10 mouse cellular contexts compared by ENCODE assay signal in the genomic region with DNA sequence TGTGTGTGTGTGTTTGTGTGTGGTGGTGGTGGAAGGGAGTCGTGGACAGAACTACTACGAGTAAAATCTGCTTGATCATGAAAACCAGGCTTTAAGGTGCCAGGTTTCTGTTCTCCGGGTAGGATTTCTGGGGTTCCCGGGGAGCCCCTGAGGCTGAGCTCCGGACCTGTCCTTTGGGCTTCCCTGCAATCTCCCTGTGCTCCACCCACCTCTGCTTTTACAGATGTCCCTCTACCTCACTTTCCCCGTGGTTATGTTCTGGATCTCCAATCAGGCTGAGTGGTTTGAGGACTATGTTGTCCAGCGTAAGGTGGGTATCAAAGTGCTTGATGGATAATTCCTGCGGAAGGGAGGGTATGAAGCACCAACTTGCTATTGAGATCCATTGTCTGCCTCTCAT. TPM values are rescaled to one million over a fixed set of nuclear protein-coding genes. Genes with fewer than 3 reads are reported as not detected.
A peak's percentile ranks its signal among the peaks of the same experiment; 100 is the strongest.
DNase-seq lines count a peak whose midpoint lies in the region; ATAC-seq and TF ChIP-seq lines count a peak whose summit lies in the region.
"Had no signal": no experiment of that assay in that cellular context is flagged by ENCODE, and none has a peak within 500 bp of the region (broad histone marks: within the 10 kb centered on the region; RNA-seq: fewer than 3 reads in every experiment).

No protein-coding gene starts in this region.

- H3K9ac ChIP-seq in heart, embryonic 12.5 days = peak overlapping the region; percentile 79; the same call in 1 of the 2 replicates

- intact Hi-C loops in heart, postnatal 10 days (cut with DNase I) = loop anchor here (10.0 kb wide), 1 partner anchor 633 kb away; a partner anchor contains a TSS

- peak overlapping the region; percentile 79 for H3K4me2 ChIP-seq in heart, embryonic 12.5 days

- H3K36me3 ChIP-seq in heart, embryonic 12.5 days = peaks cover 17% of the 10 kb centered on the region
- H3K36me3 ChIP-seq in G1E (replicated peaks) = peaks cover 64% of the 10 kb centered on the region
- H3K36me3 ChIP-seq in hindbrain, embryonic 10.5 days = peaks cover 18% of the 10 kb centered on the region
- peaks cover 18% of the 10 kb centered on the region for H3K36me3 ChIP-seq in midbrain, embryonic 10.5 days

- H3K4me1 ChIP-seq in heart, embryonic 12.5 days (replicated peaks) = peaks cover 17% of the 10 kb centered on the region
- peaks cover 39% of the 10 kb centered on the region for H3K4me1 ChIP-seq in G1E (ENCODE audit: insufficient read depth, low read depth, low read length)
- H3K4me1 ChIP-seq in hindbrain, embryonic 10.5 days (replicated peaks) = peaks cover 23% of the 10 kb centered on the region
- peaks cover 20% of the 10 kb centered on the region for H3K4me1 ChIP-seq in midbrain, embryonic 10.5 days

- no peaks in the 10 kb centered on the region for H3K27me3 ChIP-seq in heart, embryonic 12.5 days (replicated peaks)
- H3K27me3 ChIP-seq in G1E (ENCODE audit: insufficient read depth, low read length) = no peaks in the 10 kb centered on the region
- H3K27me3 ChIP-seq in hindbrain, embryonic 10.5 days (ENCODE audit: insufficient read depth, poor library complexity, severe bottlenecking) = no peaks in the 10 kb centered on the region
- no peaks in the 10 kb centered on the region for H3K27me3 ChIP-seq in midbrain, embryonic 10.5 days (ENCODE audit: low read depth, poor library complexity, severe bottlenecking)

- TF ChIP-seq CTCF in G1E (IDR thresholded peaks at IDR 0.05; ENCODE audit: low read depth, low read length) = no peak

- no peak overlapping the region for H3K27ac ChIP-seq in heart, embryonic 12.5 days (ENCODE audit: poor library complexity, severe bottlenecking)
- H3K27ac ChIP-seq in hindbrain, embryonic 10.5 days = no peak overlapping the region
- H3K27ac ChIP-seq in midbrain, embryonic 10.5 days (replicated peaks) = 0 out of 2 replicates have a peak overlapping the region, but pooled peaks have one; percentile 82

- no peak for DNase-seq in heart, postnatal 10 days
- no peak for DNase-seq in G1E (ENCODE audit: low spot score)
- no peak for DNase-seq in hindbrain, embryonic 10.5 days (ENCODE audit: low spot score)
- no peak for DNase-seq in midbrain, embryonic 10.5 days (ENCODE audit: low spot score)
- DNase-seq in layer of hippocampus, postnatal 10 days (ENCODE audit: low spot score in 2 of 2) = no peak
- no peak for DNase-seq in adrenal gland, adult (ENCODE audit: inconsistent age in 2 of 2, low spot score in 1 of 2)
- DNase-seq in layer of hippocampus, postnatal 36 days = no peak
- DNase-seq: thymus, postnatal 4 days had no signal

- no peak for ATAC-seq in heart, embryonic 12.5 days (ENCODE audit: insufficient number of reproducible peaks, low FRiP score)
- ATAC-seq in G1E (ENCODE audit: extremely low read depth, insufficient number of reproducible peaks, low FRiP score, poor library complexity, severe bottlenecking) = no peak

- no peaks in the 10 kb centered on the region for H3K9me3 ChIP-seq in heart, embryonic 12.5 days (replicated peaks)
- H3K9me3 ChIP-seq in G1E (replicated peaks) = no peaks in the 10 kb centered on the region
- H3K9me3 ChIP-seq in hindbrain, embryonic 10.5 days = no peaks in the 10 kb centered on the region
- no peaks in the 10 kb centered on the region for H3K9me3 ChIP-seq in midbrain, embryonic 10.5 days (replicated peaks)

- H3K4me3 ChIP-seq in heart, embryonic 12.5 days = peak overlapping the region; percentile 94
- H3K4me3 ChIP-seq in G1E (ENCODE audit: low read depth, low read length) = peak overlapping the region; percentile 80
- peak overlapping the region; percentile 93 for H3K4me3 ChIP-seq in hindbrain, embryonic 10.5 days
- peak overlapping the region; percentile 75 for H3K4me3 ChIP-seq in midbrain, embryonic 10.5 days

- WGBS in heart, embryonic 12.5 days = 64% methylated on average over 8 of the region's 8 CpGs
- WGBS in hindbrain, embryonic 10.5 days = 68% methylated on average over 8 of the region's 8 CpGs
- WGBS in midbrain, embryonic 10.5 days = 77% methylated on average over 8 of the region's 8 CpGs

RNA-seq across cellular contexts. Expression of a gene that starts 0.8 kb away (rescaled TPM):
- polyA plus RNA-seq in heart, embryonic 12.5 days (2016; fragmentation: Nextera tagmentation; extraction: Ambion mirVana) = 110 and 115 TPM in 2 replicates
- total RNA-seq in heart, postnatal 10 days (2021) = 10 to 100 TPM; 69.8 to 76.2 TPM
- total RNA-seq in G1E (2014; fragmentation: Nextera tagmentation) = 25.8 and 52.9 TPM in 2 replicates
- 116 and 136 TPM in 2 replicates for total RNA-seq in G1E (2017)
- polyA plus RNA-seq in G1E (2012) = 17.7 and 22.2 TPM in 2 replicates
- polyA plus RNA-seq in hindbrain, embryonic 10.5 days (2016; fragmentation: Nextera tagmentation; extraction: Ambion mirVana) = 97.8 and 115 TPM in 2 replicates
- 94.0 and 97.3 TPM in 2 replicates for polyA plus RNA-seq in midbrain, embryonic 10.5 days (2016; fragmentation: Nextera tagmentation; extraction: Ambion mirVana)
- 100 to 1,000 TPM in 1 of 2 experiments, 10 to 100 TPM in 1; 83.3 to 101 TPM for total RNA-seq in layer of hippocampus, postnatal 10 days (2021)
- total RNA-seq in layer of hippocampus, postnatal 36 days (2021) = 10 to 100 TPM; 84.7 to 95.6 TPM

RNA-seq across cellular contexts. Expression of a gene that starts 1.0 kb away (rescaled TPM):
- polyA plus RNA-seq in heart, embryonic 12.5 days (2016; fragmentation: Nextera tagmentation; extraction: Ambion mirVana) = 33.8 and 34.9 TPM in 2 replicates
- 10 to 100 TPM; 18.8 to 21.5 TPM for total RNA-seq in heart, postnatal 10 days (2021)
- total RNA-seq in G1E (2014; fragmentation: Nextera tagmentation) = 35.4 and 38.8 TPM in 2 replicates
- 47.1 and 48.4 TPM in 2 replicates for total RNA-seq in G1E (2017)
- 47.9 and 48.9 TPM in 2 replicates for polyA plus RNA-seq in G1E (2012)
- polyA plus RNA-seq in hindbrain, embryonic 10.5 days (2016; fragmentation: Nextera tagmentation; extraction: Ambion mirVana) = 71.6 and 74.6 TPM in 2 replicates
- 76.5 and 77.0 TPM in 2 replicates for polyA plus RNA-seq in midbrain, embryonic 10.5 days (2016; fragmentation: Nextera tagmentation; extraction: Ambion mirVana)
- total RNA-seq in layer of hippocampus, postnatal 10 days (2021) = 10 to 100 TPM; 33.9 to 34.1 TPM
- total RNA-seq in layer of hippocampus, postnatal 36 days (2021) = 10 to 100 TPM; 35.6 to 37.6 TPM

RNA-seq across cellular contexts. Expression of a gene that starts 3.2 kb away (rescaled TPM):
- polyA plus RNA-seq in heart, embryonic 12.5 days (2016; fragmentation: Nextera tagmentation; extraction: Ambion mirVana) = 0.33 TPM in 1 of 2 replicates, not detected in the other
- not detected for total RNA-seq in heart, postnatal 10 days (2021)
- total RNA-seq in G1E (2014; fragmentation: Nextera tagmentation) (not detected in 2 replicates), G1E (2017) (0.38 TPM in 1 of 2 replicates, not detected in the other)
- not detected in 2 replicates for polyA plus RNA-seq in G1E (2012)
- 0.22 TPM in 1 of 2 replicates, not detected in the other for polyA plus RNA-seq in hindbrain, embryonic 10.5 days (2016; fragmentation: Nextera tagmentation; extraction: Ambion mirVana)
- 0.22 and 0.27 TPM in 2 replicates for polyA plus RNA-seq in midbrain, embryonic 10.5 days (2016; fragmentation: Nextera tagmentation; extraction: Ambion mirVana)
- not detected for total RNA-seq in layer of hippocampus, postnatal 10 days (2021)
- 1 to 10 TPM; 1.1 to 1.9 TPM for total RNA-seq in layer of hippocampus, postnatal 36 days (2021)
- total RNA-seq: liver, adult 2 months had no signal
- polyA plus RNA-seq: liver, adult 2 months had no signal

RNA-seq across cellular contexts. Expression of a gene that starts 8.6 kb away (rescaled TPM):
- 48.2 and 60.0 TPM in 2 replicates for polyA plus RNA-seq in heart, embryonic 12.5 days (2016; fragmentation: Nextera tagmentation; extraction: Ambion mirVana)
- total RNA-seq in heart, postnatal 10 days (2021) = 10 to 100 TPM; 13.9 to 14.0 TPM
- total RNA-seq in G1E (2014; fragmentation: Nextera tagmentation) (224 and 287 TPM in 2 replicates), G1E (2017) (181 and 203 TPM in 2 replicates)
- 399 and 514 TPM in 2 replicates for polyA plus RNA-seq in G1E (2012)
- 38.7 and 44.1 TPM in 2 replicates for polyA plus RNA-seq in hindbrain, embryonic 10.5 days (2016; fragmentation: Nextera tagmentation; extraction: Ambion mirVana)
- polyA plus RNA-seq in midbrain, embryonic 10.5 days (2016; fragmentation: Nextera tagmentation; extraction: Ambion mirVana) = 30.3 and 35.4 TPM in 2 replicates
- 10 to 100 TPM; 50.2 to 61.8 TPM for total RNA-seq in layer of hippocampus, postnatal 10 days (2021)
- 10 to 100 TPM; 36.3 to 47.1 TPM for total RNA-seq in layer of hippocampus, postnatal 36 days (2021)

RNA-seq across cellular contexts. Expression of a gene that starts 33.5 kb away (rescaled TPM):
- polyA plus RNA-seq in heart, embryonic 12.5 days (2016; fragmentation: Nextera tagmentation; extraction: Ambion mirVana) = not detected in 2 replicates
- under 1 TPM; 0.31 to 0.40 TPM for total RNA-seq in heart, postnatal 10 days (2021)
- total RNA-seq in G1E (2014; fragmentation: Nextera tagmentation) (not detected in 2 replicates), G1E (2017) (not detected in 2 replicates)
- not detected in 2 replicates for polyA plus RNA-seq in G1E (2012)
- polyA plus RNA-seq in hindbrain, embryonic 10.5 days (2016; fragmentation: Nextera tagmentation; extraction: Ambion mirVana) = 0.37 and 0.55 TPM in 2 replicates
- 0.20 and 0.21 TPM in 2 replicates for polyA plus RNA-seq in midbrain, embryonic 10.5 days (2016; fragmentation: Nextera tagmentation; extraction: Ambion mirVana)
- 1 to 10 TPM; 1.1 TPM for total RNA-seq in layer of hippocampus, postnatal 10 days (2021)
- 1 to 10 TPM in 1 of 2 experiments, under 1 TPM in 1; 0.46 to 1.5 TPM for total RNA-seq in layer of hippocampus, postnatal 36 days (2021)
- polyA plus RNA-seq: liver, adult 2 months had no signal
